ENCODE assay signal across 9 mouse cellular contexts in genomic region chr11:77825853-77826252, GRCm38 (mm10). TPM values are rescaled to one million over a fixed set of nuclear protein-coding genes. Genes with fewer than 3 reads are reported as not detected.
DNase-seq lines count a peak whose midpoint lies in the region; ATAC-seq lines count a peak whose summit lies in the region.
"Had no signal": no experiment of that assay in that cellular context is flagged by ENCODE, and none has a peak within 500 bp of the region (broad histone marks: within the 10 kb centered on the region; RNA-seq: fewer than 3 reads in every experiment).

No protein-coding gene starts in this region.

- H3K27me3 ChIP-seq in heart, embryonic 12.5 days (replicated peaks), result no peaks in the 10 kb centered on the region
- H3K27me3 ChIP-seq in forebrain, embryonic 15.5 days, result no peaks in the 10 kb centered on the region; the same call in 1 of the 2 replicates
- no peaks in the 10 kb centered on the region for H3K27me3 ChIP-seq in hindbrain, embryonic 15.5 days
- 0 out of 2 replicates have a peak, but pooled peaks cover 8% of the 10 kb centered on the region for H3K27me3 ChIP-seq in midbrain, embryonic 15.5 days (replicated peaks)
- H3K27me3 ChIP-seq: lung, embryonic 15.5 days had no signal

- H3K27ac ChIP-seq in heart, embryonic 12.5 days (ENCODE audit: poor library complexity, severe bottlenecking), result no peak overlapping the region
- peak overlapping the region; percentile 74 for H3K27ac ChIP-seq in forebrain, embryonic 15.5 days (replicated peaks)
- H3K27ac ChIP-seq in hindbrain, embryonic 15.5 days (replicated peaks), result peak overlapping the region; percentile 36; the same call in 1 of the 2 replicates
- peak overlapping the region; percentile 62 for H3K27ac ChIP-seq in midbrain, embryonic 15.5 days
- H3K27ac ChIP-seq: lung, embryonic 15.5 days had no signal

- intact Hi-C loops in left cerebral cortex, postnatal 10 days (cut with DNase I), result loop anchor here (2.0 to 10.0 kb wide), 2 partner anchors 141 to 349 kb away; partner anchors contain the start of genes Nek8 and Tlcd1

- peaks cover 21% of the 10 kb centered on the region for H3K4me1 ChIP-seq in heart, embryonic 12.5 days (replicated peaks)
- H3K4me1 ChIP-seq in forebrain, embryonic 15.5 days, result peaks cover 40% of the 10 kb centered on the region
- peaks cover 50% of the 10 kb centered on the region for H3K4me1 ChIP-seq in hindbrain, embryonic 15.5 days (replicated peaks)
- H3K4me1 ChIP-seq in midbrain, embryonic 15.5 days, result peaks cover 30% of the 10 kb centered on the region

- peak; percentile 72 to 84 for DNase-seq in heart, adult 18-20 months
- peak; percentile 32 for DNase-seq in brain, embryonic 18.5 days (ENCODE audit: low read depth, low spot score)
- peak; percentile 69 to 82 for DNase-seq in left cerebral cortex, postnatal 10 days (ENCODE audit: extremely low spot score in 1 of 2, low spot score in 2 of 2)
- peak; percentile 53 to 84 for DNase-seq in spleen, postnatal 4 days (ENCODE audit: low spot score in 2 of 2)

- no peaks in the 10 kb centered on the region for H3K9me3 ChIP-seq in heart, embryonic 12.5 days (replicated peaks)
- H3K9me3 ChIP-seq in forebrain, embryonic 15.5 days, result no peaks in the 10 kb centered on the region
- no peaks in the 10 kb centered on the region for H3K9me3 ChIP-seq in hindbrain, embryonic 15.5 days
- no peaks in the 10 kb centered on the region for H3K9me3 ChIP-seq in midbrain, embryonic 15.5 days
- H3K9me3 ChIP-seq: lung, embryonic 15.5 days had no signal

- no peak overlapping the region for H3K4me3 ChIP-seq in heart, embryonic 12.5 days
- no peak overlapping the region for H3K4me3 ChIP-seq in forebrain, embryonic 15.5 days
- H3K4me3 ChIP-seq in hindbrain, embryonic 15.5 days, result no peak overlapping the region
- H3K4me3 ChIP-seq in midbrain, embryonic 15.5 days, result no peak overlapping the region
- H3K4me3 ChIP-seq: lung, embryonic 15.5 days had no signal

- peaks cover 97% of the 10 kb centered on the region for H3K36me3 ChIP-seq in heart, embryonic 12.5 days
- H3K36me3 ChIP-seq in forebrain, embryonic 15.5 days, result peaks cover 33% of the 10 kb centered on the region
- peaks cover 44% of the 10 kb centered on the region for H3K36me3 ChIP-seq in hindbrain, embryonic 15.5 days
- H3K36me3 ChIP-seq in midbrain, embryonic 15.5 days (replicated peaks), result peaks cover 23% of the 10 kb centered on the region

- 7% methylated on average over 5 of the region's 5 CpGs for WGBS in heart, embryonic 12.5 days
- WGBS in forebrain, embryonic 15.5 days, result 2% methylated on average over 5 of the region's 5 CpGs
- 2% methylated on average over 5 of the region's 5 CpGs for WGBS in hindbrain, embryonic 15.5 days
- under 1% methylated on average over 5 of the region's 5 CpGs for WGBS in midbrain, embryonic 15.5 days

- ATAC-seq in heart, embryonic 12.5 days (ENCODE audit: insufficient number of reproducible peaks, low FRiP score), result no peak
- no peak for ATAC-seq in forebrain, embryonic 15.5 days (replicated peaks)
- ATAC-seq in hindbrain, embryonic 15.5 days (ENCODE audit: low FRiP score, low read depth), result no peak
- ATAC-seq in midbrain, embryonic 15.5 days (replicated peaks), result 0 out of 2 replicates have a peak, but pooled peaks have one; percentile 28

- no peak overlapping the region for H3K9ac ChIP-seq in heart, embryonic 12.5 days
- peak overlapping the region; percentile 26; the same call in 1 of the 2 replicates for H3K9ac ChIP-seq in forebrain, embryonic 15.5 days (replicated peaks)
- H3K9ac ChIP-seq in hindbrain, embryonic 15.5 days, result no peak overlapping the region
- H3K9ac ChIP-seq in midbrain, embryonic 15.5 days, result 0 out of 2 replicates have a peak overlapping the region, but pooled peaks have one; percentile 5
- H3K9ac ChIP-seq: lung, embryonic 15.5 days had no signal

- H3K4me2 ChIP-seq in heart, embryonic 12.5 days, result no peak overlapping the region
- no peak overlapping the region for H3K4me2 ChIP-seq in forebrain, embryonic 15.5 days (replicated peaks)
- H3K4me2 ChIP-seq in hindbrain, embryonic 15.5 days, result no peak overlapping the region
- H3K4me2 ChIP-seq in midbrain, embryonic 15.5 days, result no peak overlapping the region
- H3K4me2 ChIP-seq: lung, embryonic 15.5 days had no signal

RNA-seq across cellular contexts. Expression of gene Gm10277, which starts 38.3 kb away (rescaled TPM):
- not detected for total RNA-seq in heart, adult 18-20 months (2021)
- 1.2 and 1.5 TPM in 2 replicates for polyA plus RNA-seq in heart, embryonic 12.5 days (2016; fragmentation: Nextera tagmentation; extraction: Ambion mirVana)
- 2.4 and 2.5 TPM in 2 replicates for polyA plus RNA-seq in forebrain, embryonic 15.5 days (2015; fragmentation: Nextera tagmentation; extraction: Ambion mirVana)
- polyA plus RNA-seq in hindbrain, embryonic 15.5 days (2015; fragmentation: Nextera tagmentation; extraction: Ambion mirVana), result 1.4 and 1.9 TPM in 2 replicates
- total RNA-seq in left cerebral cortex, postnatal 10 days (2021), result not detected
- polyA plus RNA-seq in midbrain, embryonic 15.5 days (2015; fragmentation: Nextera tagmentation; extraction: Ambion mirVana), result 2.3 and 3.0 TPM in 2 replicates

Comparison
In these comparisons a context has a peak if more than half of its experiments do, and no peak if none do; other contexts are left out.
1. H3K9ac ChIP-seq: peak in forebrain, embryonic 15.5 days (single experiment) and midbrain, embryonic 15.5 days (single experiment); none in heart, embryonic 12.5 days (single experiment) and hindbrain, embryonic 15.5 days (single experiment).
2. Peak in every context shown above with its lines, with median percentiles within 50 percentile points of each other: DNase-seq.